Mouse (Mus musculus): Measurements from ENCODE around the gene Map7d1. TPM values are rescaled to one million over a fixed set of nuclear protein-coding genes. Genes with fewer than 3 reads are reported as not detected.

Map7d1 gene
- polyA plus RNA-seq, 1 experiment from 2014 or later: 27.2 TPM

GRCm38 (mm10) chr4:126217771-126218170, 38.4 kb downstream of the Map7d1 start:
- peak; percentile 95 for ATAC-seq
- TF ChIP-seq CTCF (IDR thresholded peaks at IDR 0.05) (no peak), EP300 (IDR thresholded peaks at IDR 0.05) (no peak; the same call in 1 of the 2 replicates)
- no peaks in the 10 kb centered on the region for H3K36me3 ChIP-seq (ENCODE audit: insufficient read depth, low read length)
- H3K27me3 ChIP-seq (replicated peaks; ENCODE audit: insufficient read depth, low read length): no peaks in the 10 kb centered on the region
- peak; percentile 88 for DNase-seq (ENCODE audit: low spot score)
- H3K9ac ChIP-seq (replicated peaks; ENCODE audit: low read depth): no peak overlapping the region
- H3K4me1 ChIP-seq (ENCODE audit: insufficient read depth, low read depth, low read length): no peaks in the 10 kb centered on the region
- WGBS: 62% methylated on average over 6 of the region's 6 CpGs
- no peak overlapping the region for H3K4me3 ChIP-seq (ENCODE audit: low read depth, low read length)
- peak overlapping the region; percentile 66 for H3K27ac ChIP-seq (ENCODE audit: low read length)
- H3K9me3 ChIP-seq (ENCODE audit: low read length): no peaks in the 10 kb centered on the region
- no peak overlapping the region for H3K4me2 ChIP-seq (replicated peaks; ENCODE audit: low read depth, low read length)

GRCm38 (mm10) chr4:126207081-126207480, 49.1 kb downstream of the Map7d1 start:
- H3K27me3 ChIP-seq (replicated peaks; ENCODE audit: insufficient read depth, low read length): no peaks in the 10 kb centered on the region
- H3K36me3 ChIP-seq (ENCODE audit: insufficient read depth, low read length): no peaks in the 10 kb centered on the region
- no peak for TF ChIP-seq CTCF (IDR thresholded peaks at IDR 0.05)
- TF ChIP-seq EP300 (IDR thresholded peaks at IDR 0.05): no peak
- H3K4me2 ChIP-seq (replicated peaks; ENCODE audit: low read depth, low read length): no peak overlapping the region
- H3K4me3 ChIP-seq (ENCODE audit: low read depth, low read length): no peak overlapping the region
- DNase-seq (ENCODE audit: low spot score) (no peak), ATAC-seq (no peak)
- H3K9ac ChIP-seq (replicated peaks; ENCODE audit: low read depth): no peak overlapping the region
- no peak overlapping the region for H3K27ac ChIP-seq (ENCODE audit: low read length)
- H3K9me3 ChIP-seq (ENCODE audit: low read length): no peaks in the 10 kb centered on the region
- H3K4me1 ChIP-seq (ENCODE audit: insufficient read depth, low read depth, low read length): no peaks in the 10 kb centered on the region; the same call in 1 of the 2 replicates
- 44% methylated on average over 6 of the region's 6 CpGs for WGBS

GRCm38 (mm10) chr4:126205386-126205785, 50.8 kb downstream of the Map7d1 start:
- Histone ChIP-seq H3K36me3 (ENCODE audit: insufficient read depth, low read length) (no peaks in the 10 kb centered on the region), H3K9ac (replicated peaks; ENCODE audit: low read depth) (no peak overlapping the region), H3K4me1 (ENCODE audit: insufficient read depth, low read depth, low read length) (peaks cover under 1% of the 10 kb centered on the region; the same call in 1 of the 2 replicates), H3K4me2 (replicated peaks; ENCODE audit: low read depth, low read length) (no peak overlapping the region), H3K27ac (ENCODE audit: low read length) (no peak overlapping the region), H3K4me3 (ENCODE audit: low read depth, low read length) (no peak overlapping the region), H3K27me3 (replicated peaks; ENCODE audit: insufficient read depth, low read length) (no peaks in the 10 kb centered on the region), H3K9me3 (ENCODE audit: low read length) (no peaks in the 10 kb centered on the region)
- TF ChIP-seq EP300 (IDR thresholded peaks at IDR 0.05) (no peak), CTCF (IDR thresholded peaks at IDR 0.05) (no peak)
- DNase-seq (ENCODE audit: low spot score): no peak
- no peak for ATAC-seq
- WGBS: 62% methylated on average over 1 of the region's 1 CpGs

GRCm38 (mm10) chr4:126204661-126205230, 51.4 kb downstream of the Map7d1 start:
- no peak overlapping the region for H3K27ac ChIP-seq (ENCODE audit: low read length)
- no peaks in the 10 kb centered on the region for H3K36me3 ChIP-seq (ENCODE audit: insufficient read depth, low read length)
- H3K4me1 ChIP-seq (ENCODE audit: insufficient read depth, low read depth, low read length): peaks cover 7% of the 10 kb centered on the region
- no peaks in the 10 kb centered on the region for H3K27me3 ChIP-seq (replicated peaks; ENCODE audit: insufficient read depth, low read length)
- no peak for ATAC-seq
- no peak for TF ChIP-seq CTCF (IDR thresholded peaks at IDR 0.05)
- TF ChIP-seq EP300 (IDR thresholded peaks at IDR 0.05): no peak
- no peak overlapping the region for H3K4me3 ChIP-seq (ENCODE audit: low read depth, low read length)
- 64% methylated on average over 12 of the region's 12 CpGs for WGBS
- DNase-seq (ENCODE audit: low spot score): no peak
- H3K4me2 ChIP-seq (replicated peaks; ENCODE audit: low read depth, low read length): no peak overlapping the region
- no peak overlapping the region for H3K9ac ChIP-seq (replicated peaks; ENCODE audit: low read depth)
- no peaks in the 10 kb centered on the region for H3K9me3 ChIP-seq (ENCODE audit: low read length)

- WGBS: 86% methylated on average over 8 of the region's 8 CpGs
- DNase-seq (ENCODE audit: low spot score) (no peak), ATAC-seq (no peak)
- no peaks in the 10 kb centered on the region for H3K27me3 ChIP-seq (replicated peaks; ENCODE audit: insufficient read depth, low read length)
- H3K9ac ChIP-seq (replicated peaks; ENCODE audit: low read depth): no peak overlapping the region
- H3K27ac ChIP-seq (ENCODE audit: low read length): 0 out of 2 replicates have a peak overlapping the region, but pooled peaks have one; percentile 99
- no peaks in the 10 kb centered on the region for H3K9me3 ChIP-seq (ENCODE audit: low read length)
- H3K4me2 ChIP-seq (replicated peaks; ENCODE audit: low read depth, low read length): no peak overlapping the region
- TF ChIP-seq CTCF (IDR thresholded peaks at IDR 0.05) (no peak), EP300 (IDR thresholded peaks at IDR 0.05) (no peak)
- H3K4me3 ChIP-seq (ENCODE audit: low read depth, low read length): no peak overlapping the region
- H3K36me3 ChIP-seq (ENCODE audit: insufficient read depth, low read length): no peaks in the 10 kb centered on the region
- peaks cover 12% of the 10 kb centered on the region for H3K4me1 ChIP-seq (ENCODE audit: insufficient read depth, low read depth, low read length)
These were observed 52.1 kb downstream of the Map7d1 start for GRCm38 (mm10) chr4:126204016-126204415.

- H3K4me2 ChIP-seq (replicated peaks; ENCODE audit: low read depth, low read length): peak overlapping the region; percentile 47
- no peaks in the 10 kb centered on the region for H3K9me3 ChIP-seq (ENCODE audit: low read length)
- H3K9ac ChIP-seq (replicated peaks; ENCODE audit: low read depth): peak overlapping the region; percentile 32; the same call in 1 of the 2 replicates
- WGBS: 69% methylated on average over 10 of the region's 10 CpGs
- peaks cover 14% of the 10 kb centered on the region for H3K4me1 ChIP-seq (ENCODE audit: insufficient read depth, low read depth, low read length)
- H3K36me3 ChIP-seq (ENCODE audit: insufficient read depth, low read length): no peaks in the 10 kb centered on the region
- H3K4me3 ChIP-seq (ENCODE audit: low read depth, low read length): peak overlapping the region; percentile 80
- ATAC-seq (no peak), DNase-seq (ENCODE audit: low spot score) (no peak)
- H3K27me3 ChIP-seq (replicated peaks; ENCODE audit: insufficient read depth, low read length): no peaks in the 10 kb centered on the region
- peak overlapping the region; percentile 99 for H3K27ac ChIP-seq (ENCODE audit: low read length)
- no peak for TF ChIP-seq CTCF (IDR thresholded peaks at IDR 0.05)
- TF ChIP-seq EP300 (IDR thresholded peaks at IDR 0.05): no peak
These were observed 52.7 kb downstream of the Map7d1 start for GRCm38 (mm10) chr4:126203336-126203895.
